Mouse (Mus musculus) adipocyte (in vitro differentiated cells): ENCODE data around the gene Tubgcp3.
"Not testable (repeated sequence)": the region's sequence is repeated elsewhere in the genome, so short reads cannot be mapped to it uniquely, and the experiment has no call there.

ENCODE experiments used
- DNase-seq: peaks from one replicate; pipeline ENCODE4 v3.0.0-alpha.2; 2016; ENCODE audit warnings: low spot score

The Tubgcp3 gene

DNA sequence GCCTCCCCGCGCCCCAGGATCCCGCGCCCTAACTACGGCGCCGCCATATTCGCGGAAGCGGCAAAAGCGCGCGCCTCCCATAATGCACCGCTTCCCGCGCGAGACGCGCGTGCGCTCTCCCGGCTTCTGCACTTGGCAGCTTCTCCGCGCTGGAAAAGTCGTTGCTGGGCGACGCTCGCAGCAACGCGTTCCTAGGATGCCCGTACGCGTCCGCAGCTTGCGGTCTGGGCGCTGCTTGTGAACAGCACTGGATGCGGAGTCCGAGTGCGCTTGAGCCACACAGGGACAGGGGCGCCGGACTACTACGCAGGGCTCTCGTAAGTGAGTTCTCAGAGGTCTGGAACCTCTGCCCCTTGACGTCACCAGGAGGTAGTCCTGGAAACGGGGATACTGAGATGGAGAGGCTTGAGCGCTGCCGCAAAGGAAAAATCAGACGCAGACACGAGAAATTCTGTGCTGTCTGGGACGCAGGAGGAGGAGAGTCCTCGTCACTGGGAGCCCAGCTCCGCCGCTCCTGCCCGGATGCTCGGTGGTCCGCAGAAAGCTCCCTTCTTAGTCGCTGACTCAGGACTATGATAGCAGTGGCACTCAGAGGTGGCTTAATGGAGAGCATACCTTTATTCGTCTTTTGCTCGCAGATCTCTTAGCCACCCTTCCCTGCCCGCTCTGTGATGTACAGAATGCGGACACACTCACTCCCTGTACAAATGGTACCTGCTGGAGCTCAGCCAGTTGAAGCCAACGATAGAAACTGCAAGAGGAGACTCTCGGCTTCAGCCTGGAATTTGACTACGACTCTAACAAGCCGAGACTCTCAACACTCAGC, at the start of gene Tubgcp3:
Gene Tubgcp3 (minus strand): TSS at position 193 of the 826 bp plus-strand sequence.
- peak; percentile 93 for DNase-seq

- DNase-seq = no peak
These were observed 47.0 kb upstream of the Tubgcp3 start for GRCm38 (mm10) chr8:12719091-12719490.

DNA sequence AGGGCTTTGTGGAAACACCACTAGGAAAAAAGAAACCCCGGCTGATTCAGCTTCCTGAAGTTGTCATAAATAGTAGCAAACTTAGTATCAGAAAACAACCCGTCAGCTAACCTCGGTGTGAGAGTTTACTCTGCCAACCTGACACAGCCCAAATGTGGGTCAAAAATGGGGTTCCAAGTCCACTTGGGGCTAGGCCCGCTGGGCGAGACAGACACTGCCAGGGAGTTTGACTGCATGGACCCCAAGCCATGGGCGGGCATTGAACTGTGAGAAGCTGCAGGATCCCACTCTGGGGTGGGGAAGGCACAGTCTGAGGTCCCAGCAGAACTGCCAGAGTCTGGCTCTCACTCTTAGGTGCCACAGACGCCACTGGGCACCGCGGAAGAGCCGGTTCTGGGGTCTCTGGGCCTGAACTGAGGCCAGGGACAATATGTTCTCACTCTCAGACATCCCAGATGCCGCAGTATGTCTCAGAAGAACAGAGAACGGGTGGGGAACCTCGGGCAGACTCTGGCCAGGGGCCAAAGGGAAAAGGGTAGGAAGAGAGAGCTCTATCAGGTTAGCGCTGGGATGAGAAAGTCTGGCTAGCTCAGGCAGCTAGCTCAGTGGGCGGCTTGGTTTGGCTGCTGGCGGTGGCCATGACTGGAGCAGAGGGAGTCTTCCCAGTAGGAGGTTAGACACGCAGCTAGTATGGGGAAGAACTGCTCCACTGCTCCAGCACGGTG, 44.0 kb upstream of the Tubgcp3 start:
- no peak for DNase-seq

- peak; percentile 45 for DNase-seq
These were observed 39.6 kb upstream of the Tubgcp3 start for GRCm38 (mm10) chr8:12711623-12712022.

GRCm38 (mm10) chr8:12703597-12703996, 31.5 kb upstream of the Tubgcp3 start:
- DNase-seq = no peak

DNA sequence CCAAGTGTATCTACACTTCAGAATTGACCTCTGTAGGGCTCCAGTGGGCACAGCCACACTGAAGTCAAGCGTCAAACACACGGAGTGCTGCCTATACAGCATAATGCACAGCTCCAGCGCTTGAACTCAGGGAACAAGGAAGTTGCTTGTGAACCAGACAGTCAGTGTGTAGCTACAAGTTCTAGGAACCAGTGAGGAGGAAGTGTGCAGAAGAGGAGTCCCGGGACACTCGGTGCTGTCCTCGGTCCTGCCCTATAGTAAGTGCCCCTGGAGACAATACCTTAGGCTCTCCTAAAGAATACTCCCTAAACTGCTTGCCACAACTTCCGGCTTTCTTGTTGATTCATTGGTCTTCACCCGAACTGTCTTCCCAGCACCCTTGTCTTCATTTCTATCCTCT, 30.2 kb upstream of the Tubgcp3 start:
- no peak for DNase-seq

- no peak for DNase-seq
These were observed 26.7 kb upstream of the Tubgcp3 start for GRCm38 (mm10) chr8:12698660-12699277.

GRCm38 (mm10) chr8:12688851-12689250, 16.8 kb upstream of the Tubgcp3 start:
- no peak for DNase-seq

- peak; percentile 86 for DNase-seq
These were observed 5.5 kb upstream of the Tubgcp3 start for GRCm38 (mm10) chr8:12677529-12677928.

GRCm38 (mm10) chr8:12671473-12672055, 484 bp downstream of the Tubgcp3 start:
- DNase-seq = no peak

GRCm38 (mm10) chr8:12670965-12671364, 1.1 kb downstream of the Tubgcp3 start:
- DNase-seq = no peak

DNA sequence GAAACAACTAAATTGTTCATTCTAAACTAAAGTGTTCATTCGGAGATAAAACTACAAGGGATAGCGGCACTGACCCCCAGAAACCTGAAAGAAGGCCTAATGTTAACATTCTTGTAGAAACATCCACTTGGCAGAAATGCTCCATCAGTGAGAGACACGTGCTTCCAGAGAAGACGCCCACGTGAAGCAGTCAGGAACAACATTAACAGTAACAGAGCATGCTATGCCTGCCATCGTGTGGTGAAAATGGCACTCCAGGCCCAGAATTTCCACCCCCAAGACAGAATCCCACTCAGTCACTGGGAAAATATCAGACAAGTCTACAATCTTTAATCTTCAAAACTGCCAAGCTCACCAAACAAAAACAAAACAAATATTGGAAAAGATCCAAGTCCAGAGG, 3.2 kb downstream of the Tubgcp3 start:
- no peak for DNase-seq

DNA sequence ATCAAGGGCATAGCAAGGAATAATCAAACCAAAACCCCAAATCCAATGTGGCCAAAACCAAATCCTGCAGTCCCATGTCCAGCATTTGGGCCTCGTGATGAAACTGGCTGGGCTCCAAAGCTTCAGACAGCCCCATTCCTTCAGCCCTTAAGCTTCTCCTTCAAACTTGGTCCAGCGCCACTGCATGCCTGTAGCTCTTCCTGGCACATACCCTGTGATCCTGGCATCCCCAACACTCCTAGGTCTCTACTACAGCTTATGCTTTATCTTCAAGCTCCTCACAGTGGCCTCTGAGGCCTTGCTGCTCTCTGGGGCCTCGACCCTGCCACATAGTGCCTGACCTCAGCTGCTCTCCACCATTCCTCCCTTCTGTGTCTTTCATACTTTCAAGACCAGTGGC, 5.5 kb downstream of the Tubgcp3 start:
- not testable (repeated sequence) for DNase-seq

DNA sequence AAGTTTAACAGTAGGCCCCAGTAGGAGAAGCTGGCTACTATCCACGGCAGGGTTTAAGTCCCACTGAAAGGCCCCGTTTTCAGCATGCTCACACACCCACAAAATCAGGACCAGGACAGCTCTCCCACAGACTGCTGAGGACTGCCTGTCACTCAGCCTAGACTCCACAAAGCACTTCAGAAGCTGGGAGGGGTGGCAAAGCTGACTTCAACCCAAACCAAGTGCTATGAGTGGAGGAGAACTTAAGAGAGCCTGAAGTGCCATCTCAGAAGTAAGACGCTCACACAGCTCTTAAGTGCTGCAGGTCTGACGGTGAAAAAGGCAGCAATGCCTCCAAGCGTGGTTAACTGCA, 9.0 kb downstream of the Tubgcp3 start:
- DNase-seq = no peak

GRCm38 (mm10) chr8:12662375-12663104, 9.5 kb downstream of the Tubgcp3 start:
- DNase-seq = no peak

DNA sequence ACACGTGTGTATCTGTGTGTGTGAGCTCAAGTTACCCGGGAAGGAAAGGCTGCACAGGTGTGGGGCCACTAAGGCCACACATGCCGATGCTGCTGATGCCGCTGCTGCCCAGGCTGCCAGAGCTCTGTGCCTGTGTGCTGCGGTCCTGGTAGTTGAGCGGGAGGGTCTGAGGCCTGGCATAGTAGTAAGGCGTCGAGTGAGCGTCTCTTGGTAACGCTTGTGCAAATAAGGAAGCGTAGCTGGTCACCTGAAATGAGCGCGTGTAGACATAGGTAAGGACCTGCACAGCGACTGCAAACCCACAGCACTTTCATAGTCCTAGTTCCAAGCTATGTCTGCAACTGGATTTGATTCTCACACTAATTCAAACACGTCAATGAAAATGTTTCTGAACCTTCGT, 14.6 kb downstream of the Tubgcp3 start:
- DNase-seq = no peak

GRCm38 (mm10) chr8:12651246-12651645, 20.8 kb downstream of the Tubgcp3 start:
- DNase-seq = no peak

DNA sequence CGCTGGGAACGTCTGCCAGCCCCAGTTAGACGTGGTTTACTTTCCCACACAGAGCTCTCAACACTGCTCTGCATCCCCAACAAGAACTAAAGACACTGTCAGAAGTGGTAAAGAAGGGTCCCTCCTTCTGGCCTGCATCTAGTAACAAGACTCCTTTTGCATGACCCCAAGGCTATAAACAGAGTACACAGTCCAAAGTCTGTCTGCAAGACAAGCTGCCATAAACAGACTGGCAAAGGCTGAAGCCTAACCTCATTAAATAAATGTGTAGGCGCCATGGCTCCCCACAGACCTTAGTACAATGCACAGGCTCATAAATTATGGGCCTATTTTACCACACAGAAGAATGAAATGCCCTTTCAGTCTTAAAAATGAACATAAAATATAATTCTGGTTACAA, 21.6 kb downstream of the Tubgcp3 start:
- no peak for DNase-seq

- no peak for DNase-seq
These were observed 23.1 kb downstream of the Tubgcp3 start for GRCm38 (mm10) chr8:12648951-12649350.

DNA sequence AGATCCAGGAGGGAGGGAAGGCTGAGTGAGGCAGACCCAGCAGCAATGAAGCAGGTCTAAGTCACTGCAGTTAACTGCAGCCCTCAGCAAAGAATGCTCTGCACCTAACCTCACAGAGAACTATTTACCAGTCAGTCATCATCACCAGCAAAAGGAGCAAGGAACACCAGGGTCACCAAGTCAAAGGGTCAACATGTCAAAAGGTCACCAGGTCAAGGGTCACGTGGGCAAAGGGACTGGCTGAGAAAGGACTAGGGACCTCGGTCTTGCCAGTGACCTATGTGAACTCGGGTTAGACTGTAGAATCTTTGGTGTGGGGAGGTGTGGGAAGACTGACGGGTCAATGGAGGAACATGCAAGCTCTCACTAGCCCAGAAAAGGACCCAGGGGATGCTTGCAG, 25.5 kb downstream of the Tubgcp3 start:
- no peak for DNase-seq

DNA sequence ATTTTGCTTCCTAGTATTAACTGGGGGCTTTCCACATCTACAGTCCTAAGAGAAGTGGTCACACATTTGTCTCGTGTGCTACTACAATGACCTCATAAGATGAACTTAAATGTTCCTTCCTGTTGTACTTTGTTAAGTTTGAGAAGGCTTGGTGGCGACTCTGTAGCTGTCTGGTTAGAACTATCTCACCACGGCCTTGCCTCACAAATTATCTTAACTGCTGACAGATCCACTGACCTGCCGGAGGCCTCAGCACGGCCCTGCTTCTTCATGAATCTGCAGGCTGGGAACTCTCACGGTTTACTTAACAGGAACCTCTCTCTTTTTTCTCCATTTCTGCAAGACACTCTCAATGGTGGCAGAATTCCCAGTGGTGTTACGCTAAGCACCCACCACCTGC, 27.2 kb downstream of the Tubgcp3 start:
- DNase-seq = peak; percentile 29

GRCm38 (mm10) chr8:12644341-12644740, 27.7 kb downstream of the Tubgcp3 start:
- no peak for DNase-seq
